Comparison of ENCODE assay signal across 16 mouse cellular contexts in genomic region chr15:56592656-56593055, GRCm38 (mm10).
"Had no signal": no experiment of that assay in that cellular context is flagged by ENCODE, and none has a peak within 500 bp of the region (broad histone marks: within the 10 kb centered on the region; RNA-seq: fewer than 3 reads in every experiment).

No protein-coding gene starts in this region.

- DNase-seq: liver, postnatal 0 days; lung, embryonic 14.5 days; lung, postnatal 36 days; right cerebral cortex, postnatal 14 days; thymus, adult 2 months; thymus, postnatal 25 days; thymus, postnatal 4 days had no signal

- H3K9ac ChIP-seq: liver, embryonic 15.5 days; liver, postnatal 0 days; lung, embryonic 14.5 days; midbrain, embryonic 13.5 days; midbrain, embryonic 15.5 days; neural tube, embryonic 12.5 days; stomach, embryonic 15.5 days had no signal

- H3K27ac ChIP-seq: liver, embryonic 15.5 days; macrophage; midbrain, embryonic 13.5 days; midbrain, embryonic 15.5 days; neural tube, embryonic 12.5 days; stomach, embryonic 15.5 days; stomach, postnatal 0 days had no signal

- H3K4me3 ChIP-seq: liver, embryonic 15.5 days; megakaryocyte, embryonic 14.5 days; midbrain, embryonic 13.5 days; midbrain, embryonic 15.5 days; neural tube, embryonic 12.5 days; stomach, embryonic 15.5 days had no signal

- H3K4me1 ChIP-seq: liver, embryonic 15.5 days; megakaryocyte, embryonic 14.5 days; midbrain, embryonic 13.5 days; midbrain, embryonic 15.5 days; neural tube, embryonic 12.5 days; stomach, embryonic 15.5 days had no signal

- H3K4me2 ChIP-seq: liver, embryonic 15.5 days; lung, embryonic 14.5 days; midbrain, embryonic 11.5 days; midbrain, embryonic 13.5 days; midbrain, embryonic 15.5 days; neural tube, embryonic 12.5 days; stomach, embryonic 15.5 days had no signal

- H3K36me3 ChIP-seq: liver, embryonic 15.5 days; midbrain, embryonic 13.5 days; midbrain, embryonic 15.5 days; neural tube, embryonic 12.5 days; stomach, embryonic 15.5 days had no signal

- H3K9me3 ChIP-seq: liver, embryonic 15.5 days; megakaryocyte, embryonic 14.5 days; midbrain, embryonic 13.5 days; midbrain, embryonic 15.5 days; neural tube, embryonic 12.5 days; stomach, embryonic 15.5 days had no signal

- ATAC-seq: liver, postnatal 0 days; midbrain, embryonic 13.5 days; midbrain, embryonic 15.5 days had no signal

- H3K27me3 ChIP-seq: liver, embryonic 15.5 days; megakaryocyte, embryonic 14.5 days; midbrain, embryonic 13.5 days; midbrain, embryonic 15.5 days; neural tube, embryonic 12.5 days; stomach, embryonic 15.5 days had no signal
